Mouse (Mus musculus) layer of hippocampus, adult 6 months (tissue): ENCODE data around the gene Tspyl3. TPM values are rescaled to one million over a fixed set of nuclear protein-coding genes. Genes with fewer than 3 reads are reported as not detected.

Experiments used
- long read RNA-seq, 2 experiments: library from polyadenylated mRNA; unstranded; transcript quantifications; one replicate each; pipeline ENCODE4 v2.0.0; 2019 to 2020
- polyA plus RNA-seq: library from polyadenylated mRNA; unstranded; fragments of <200 nt; fragmentation: Nextera tagmentation; gene quantifications from 2 replicates; pipeline ENCODE4 v1.2.3, GENCODE M21; 2021

Tspyl3 gene
- polyA plus RNA-seq = 17.7 and 18.7 TPM in 2 replicates
- long read RNA-seq, experiment 1, transcript Tspyl3-201 (1 exons, 3,072 nt) = major isoform, 41 of 41 reads
- long read RNA-seq, experiment 1, partial matches to known transcripts = 0 of 41 reads
- long read RNA-seq, experiment 1, other reads (novel, unspliced or antisense) = 0 of 41 reads
- long read RNA-seq, experiment 2, transcript Tspyl3-201 (1 exons, 3,072 nt) = major isoform, 162 of 162 reads
- long read RNA-seq, experiment 2, partial matches to known transcripts = 0 of 162 reads
- long read RNA-seq, experiment 2, other reads (novel, unspliced or antisense) = 0 of 162 reads

DNA sequence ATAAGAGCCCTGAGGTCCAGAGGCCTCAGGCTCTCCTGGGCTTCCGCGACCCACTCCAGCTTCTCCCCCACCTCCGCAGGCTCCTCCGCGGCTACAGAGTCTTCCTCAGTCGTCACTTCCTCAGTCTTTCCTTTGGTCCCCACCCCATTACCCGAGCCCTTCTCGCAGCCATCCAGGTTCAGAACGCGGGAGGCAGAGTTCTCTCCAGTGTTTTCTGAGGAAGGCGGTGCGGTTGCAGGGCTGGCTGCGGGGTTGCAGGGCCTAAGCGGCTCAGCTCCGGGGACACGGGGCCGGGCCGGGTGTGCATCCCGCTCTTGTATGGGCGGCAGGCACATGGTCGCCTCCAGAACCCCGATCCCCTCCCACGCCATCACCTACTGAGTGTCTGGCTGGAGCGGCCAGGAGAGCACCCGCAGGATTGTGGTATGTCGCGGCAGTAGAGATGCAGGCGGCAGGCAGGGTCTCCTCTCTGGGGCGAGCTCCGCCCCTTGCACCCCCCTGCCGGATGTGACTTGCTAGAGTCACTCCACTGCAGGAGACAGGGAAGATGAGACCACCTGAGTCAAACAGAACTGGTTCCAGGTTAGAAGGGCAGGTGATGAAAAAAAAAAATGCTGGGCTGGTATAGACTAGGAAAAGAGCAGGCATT, at the start of gene Tspyl3:
Gene Tspyl3, minus strand, starts transcription at position 496 of the 649 bp plus-strand sequence.

DNA sequence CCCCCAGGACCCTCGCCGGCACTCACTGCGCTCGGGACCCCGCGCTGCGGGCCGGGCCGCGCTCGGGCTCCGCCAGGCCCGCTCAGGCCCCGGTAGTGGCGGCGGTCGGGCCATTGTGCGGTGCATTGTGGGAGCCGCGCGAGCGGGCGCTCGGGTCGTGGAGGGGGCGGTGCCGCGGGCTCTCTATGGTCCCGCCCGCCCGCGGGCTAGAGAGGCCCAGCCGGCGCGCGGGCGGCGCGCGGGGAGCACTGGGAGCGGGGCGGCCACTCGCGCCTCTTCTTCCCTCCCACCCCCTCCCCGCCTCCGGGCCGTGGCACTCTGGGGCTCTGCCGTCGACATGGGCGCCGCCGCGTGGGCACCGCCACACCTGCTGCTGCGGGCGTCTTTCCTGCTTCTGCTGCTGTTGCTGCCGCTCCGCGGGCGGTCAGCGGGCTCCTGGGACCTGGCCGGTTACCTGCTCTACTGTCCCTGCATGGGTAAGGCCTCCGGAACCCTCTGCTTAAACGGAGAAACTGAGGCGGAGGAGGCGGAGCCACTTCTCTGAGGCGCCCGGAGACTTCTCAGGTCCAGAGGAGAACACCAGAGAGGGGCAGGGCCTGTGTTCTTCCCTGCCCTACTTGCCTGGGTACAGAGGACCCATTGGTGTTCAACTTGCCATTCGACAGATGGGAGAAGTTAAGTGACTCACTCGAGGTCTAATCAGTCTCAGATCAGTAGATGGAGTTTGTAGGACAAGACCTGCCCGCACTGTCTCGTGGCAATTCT, 16.2 kb upstream of the Tspyl3 start, which contains the start of the genes Plagl2 and Pofut1:
Gene Plagl2, minus strand, starts transcription at position 177 of the 765 bp plus-strand sequence.
Gene Pofut1, plus strand, starts transcription at position 284 of the 765 bp plus-strand sequence.

Other genes starting within 250 kb of the Tspyl3 start
- 34.8 and 41.0 TPM in 2 replicates for gene Pdrg1, start 210.0 kb downstream of the Tspyl3 start, polyA plus RNA-seq
- 0.05 and 0.08 TPM in 2 replicates for gene Xkr7, start 193.6 kb downstream of the Tspyl3 start, polyA plus RNA-seq
- 0.06 and 0.11 TPM in 2 replicates for gene Ccm2l, start 159.5 kb downstream of the Tspyl3 start, polyA plus RNA-seq
- gene Hck, start 117.0 kb downstream of the Tspyl3 start, polyA plus RNA-seq = 1.9 and 2.7 TPM in 2 replicates
- gene Tm9sf4, start 64.1 kb downstream of the Tspyl3 start, polyA plus RNA-seq = 50.7 and 52.4 TPM in 2 replicates
- 1.3 and 1.8 TPM in 2 replicates for gene Plagl2, start 16.0 kb upstream of the Tspyl3 start, polyA plus RNA-seq
- 1.3 and 1.7 TPM in 2 replicates for gene Pofut1, start 16.1 kb upstream of the Tspyl3 start, polyA plus RNA-seq
- gene Kif3b, start 66.0 kb upstream of the Tspyl3 start, polyA plus RNA-seq = 4.8 and 5.7 TPM in 2 replicates
- 2.6 and 3.3 TPM in 2 replicates for gene Asxl1, start 120.4 kb upstream of the Tspyl3 start, polyA plus RNA-seq